Mouse (Mus musculus): ENCODE measurements around the gene St5.
A peak's percentile ranks its signal among the peaks of the same experiment; 100 is the strongest.

St5 gene

DNA sequence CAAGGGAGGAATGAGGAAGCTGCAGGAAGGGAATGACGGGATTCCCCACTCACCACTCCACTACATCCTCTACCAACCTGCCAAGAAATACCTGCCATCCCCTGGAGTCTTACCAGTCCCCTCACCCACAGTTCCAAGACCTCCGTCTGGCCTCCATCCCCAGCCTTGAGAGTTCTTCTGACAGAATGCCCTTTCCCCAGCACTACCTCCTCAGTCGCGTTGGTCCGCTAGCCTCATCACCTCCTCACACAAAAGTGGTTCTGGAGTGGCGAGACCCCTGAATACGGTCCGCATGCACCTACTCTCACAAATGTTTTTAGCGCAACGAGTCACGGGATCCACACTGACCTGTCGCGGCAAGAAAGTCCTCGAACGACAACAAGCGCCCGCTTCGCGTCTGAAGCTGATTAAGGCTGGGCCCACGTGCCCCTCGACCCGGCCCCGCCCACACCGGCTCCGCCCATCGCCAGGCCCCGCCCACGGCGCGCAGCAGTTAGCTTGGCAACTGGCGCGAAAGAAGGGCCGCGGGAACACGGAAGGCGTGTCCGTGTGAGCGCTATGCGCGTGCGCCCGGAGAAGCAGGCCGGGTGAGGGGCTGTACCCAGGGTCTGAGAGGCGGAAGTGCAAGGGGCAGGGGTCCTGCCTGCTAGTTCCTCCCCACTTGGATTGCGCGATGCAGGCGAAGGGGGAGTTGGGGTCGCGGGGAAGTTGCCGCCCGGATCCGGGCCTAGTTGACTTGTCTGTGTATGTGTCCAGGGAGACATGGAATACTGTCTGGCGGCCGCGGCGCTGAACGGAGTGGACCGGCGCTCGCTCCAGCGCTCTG, at the start of gene St5, which contains the start of gene Akip1:
TSS of gene St5 (minus strand) at position 416 of the 826 bp plus-strand sequence.
TSS of gene Akip1 (plus strand) at position 501 of the 826 bp plus-strand sequence.
- DNase-seq (ENCODE audit: low spot score in 2 of 2) = peak; percentile 93 to 95

DNA sequence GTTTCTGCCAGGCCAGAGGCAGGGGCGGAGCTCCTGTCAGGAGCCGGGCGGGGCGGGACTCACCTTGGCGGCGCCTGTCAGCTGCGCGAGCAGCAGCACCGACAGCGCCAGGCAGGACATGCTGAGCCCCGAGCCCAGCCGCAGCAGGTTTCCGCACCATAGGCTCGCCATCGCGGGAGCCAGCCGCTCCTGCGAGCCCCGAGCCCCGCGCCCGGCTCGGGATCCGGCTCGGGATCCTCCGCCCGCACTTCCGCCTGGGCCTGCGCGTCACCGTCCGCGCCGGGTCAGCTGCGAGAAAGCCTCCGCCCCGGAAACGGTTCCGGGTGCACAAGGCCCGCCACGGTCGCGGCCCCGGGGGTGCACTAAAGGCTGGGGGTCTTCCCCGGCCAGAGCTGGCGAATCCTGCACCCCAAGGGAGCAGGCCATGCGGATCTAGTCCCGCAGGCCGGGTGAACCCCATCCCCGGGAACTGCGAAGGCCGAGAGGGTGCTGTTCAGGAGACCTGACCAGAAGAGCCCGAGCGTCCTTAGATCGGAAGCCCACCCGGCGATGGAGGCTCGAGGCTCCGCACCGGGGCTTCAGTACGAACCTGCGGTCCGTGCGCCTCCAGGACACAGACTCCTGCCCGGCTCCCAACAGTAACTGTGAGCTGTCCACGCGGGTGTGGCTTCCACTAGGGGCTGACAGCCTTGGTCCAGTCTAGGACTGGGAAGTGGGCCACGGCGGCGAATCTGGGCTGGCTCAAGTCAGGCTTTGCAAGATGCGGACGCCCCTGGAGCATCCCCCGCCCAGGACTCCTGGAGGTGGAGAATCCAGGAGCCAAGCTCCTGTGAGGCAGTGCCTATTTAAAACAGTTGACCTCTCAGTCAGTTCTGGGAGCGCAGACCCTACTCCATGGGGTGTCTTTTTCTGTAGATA, 48.9 kb upstream of the St5 start, which contains the start of gene Tmem9b:
TSS of gene Tmem9b (minus strand) at position 868 of the 918 bp plus-strand sequence.
- peak; percentile 86 to 89 for DNase-seq (ENCODE audit: low spot score in 2 of 2)

DNA sequence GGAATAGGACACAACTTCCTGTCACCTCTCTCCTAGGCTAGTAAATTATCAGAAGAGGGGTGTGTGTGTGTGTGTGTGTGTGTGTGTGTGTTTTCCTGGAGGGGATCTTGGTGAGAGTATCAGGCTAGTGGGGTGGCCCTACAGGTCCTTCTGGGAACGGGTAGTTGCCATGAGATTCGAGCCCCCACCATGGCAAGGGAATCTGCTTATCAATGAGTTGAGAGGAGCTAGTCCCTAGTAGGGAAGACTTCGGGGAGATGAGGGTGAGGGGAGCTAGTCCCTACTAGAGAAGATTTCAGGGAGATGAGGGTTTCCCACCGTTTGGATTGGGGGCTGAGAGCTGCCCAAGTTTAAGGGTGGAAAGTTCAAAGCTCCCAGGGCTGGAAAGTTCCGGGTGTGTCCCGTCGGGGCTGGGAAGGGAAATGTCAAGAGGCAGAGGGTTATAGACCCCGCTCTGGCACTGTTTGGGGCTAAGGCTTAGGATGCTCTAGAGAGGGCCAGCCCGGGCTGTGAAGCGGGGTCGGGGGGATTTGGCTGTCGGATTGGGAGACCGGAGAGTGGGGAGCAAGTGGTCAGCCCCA, 48.1 kb upstream of the St5 start:
- no peak for DNase-seq (ENCODE audit: low spot score in 2 of 2)

DNA sequence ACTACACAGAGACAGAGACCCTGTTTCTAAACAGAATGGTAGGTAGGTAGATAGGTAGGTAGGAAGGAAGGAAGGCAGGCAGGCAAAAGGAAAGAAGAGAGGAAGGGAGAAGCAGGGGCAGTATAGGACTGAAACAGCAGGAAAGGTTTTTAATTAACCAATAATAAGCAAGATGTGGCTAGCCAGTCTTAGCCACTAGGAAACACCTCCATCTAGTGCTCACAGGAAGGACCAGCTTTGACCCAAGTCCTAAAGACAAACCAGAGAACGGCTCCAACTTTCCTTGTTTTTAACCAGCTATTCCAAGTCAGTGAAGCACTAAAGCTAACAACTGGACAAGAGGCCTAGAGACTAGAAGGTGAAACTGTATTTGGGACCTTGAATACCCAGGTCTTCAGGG, 44.3 kb upstream of the St5 start:
- no peak for DNase-seq (ENCODE audit: low spot score in 2 of 2)

DNA sequence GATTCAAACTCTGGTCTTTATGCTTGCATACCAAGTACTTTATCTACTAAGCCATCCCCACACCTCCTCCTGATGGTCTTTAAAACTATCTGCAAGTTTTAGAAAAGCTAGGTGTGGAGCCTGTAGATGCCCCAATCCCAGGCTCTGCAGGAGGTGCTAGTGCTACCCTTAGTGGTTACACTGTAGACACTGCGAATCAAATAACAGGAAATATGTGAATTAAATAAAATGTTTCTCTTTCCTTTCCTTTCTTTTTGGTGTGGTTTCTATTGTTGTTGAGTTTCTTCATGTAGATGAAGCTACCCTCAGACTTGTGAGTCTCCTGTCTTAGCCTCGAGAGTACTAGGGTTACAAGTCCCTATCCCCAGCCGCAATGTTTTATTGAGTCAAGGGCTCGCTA, 38.3 kb upstream of the St5 start:
- DNase-seq (ENCODE audit: low spot score in 2 of 2) = no peak

DNA sequence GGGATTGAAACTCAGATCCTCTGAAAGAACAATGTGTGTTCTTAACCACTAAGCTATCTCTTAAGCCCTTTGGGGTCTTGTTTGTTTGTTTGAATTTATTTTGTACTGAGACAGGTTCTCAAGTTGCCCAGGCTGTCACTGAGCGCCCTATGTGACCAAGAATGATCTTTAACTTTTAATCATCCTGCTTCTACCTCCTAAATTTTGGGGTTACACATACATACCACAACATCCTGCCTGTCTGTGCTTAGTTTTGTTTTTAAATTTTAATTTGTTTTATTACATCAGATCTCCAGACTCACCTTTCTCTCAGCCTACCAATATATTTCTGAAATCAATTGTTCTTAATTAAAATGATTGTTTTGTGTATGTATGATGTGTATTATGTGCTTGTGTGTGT, 37.7 kb upstream of the St5 start:
- DNase-seq (ENCODE audit: low spot score in 2 of 2) = no peak

DNA sequence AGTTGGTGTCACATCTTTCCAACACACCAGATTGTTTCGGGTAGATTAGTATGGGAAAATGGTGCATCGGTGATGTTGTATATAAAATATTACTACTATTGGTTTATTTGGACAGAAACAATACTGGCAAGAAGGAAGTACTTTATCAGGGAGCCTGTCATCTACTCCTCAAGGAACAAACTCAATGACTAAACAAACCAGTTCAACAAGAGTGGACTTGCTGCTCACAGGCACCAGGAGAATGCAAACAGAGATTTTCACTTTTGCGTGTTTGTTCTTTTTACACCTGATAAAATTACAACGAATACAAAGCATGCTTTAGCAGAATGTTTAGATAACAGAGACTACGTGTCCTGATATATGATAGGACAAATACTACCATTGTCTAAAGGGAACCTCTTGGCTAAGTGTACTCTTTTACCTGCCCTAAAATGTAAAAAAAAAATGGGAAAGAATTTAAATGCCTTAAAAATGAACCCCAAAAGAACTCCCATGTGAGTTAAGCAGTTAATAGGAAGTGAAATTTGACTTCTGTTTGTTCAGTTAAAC, 36.5 kb upstream of the St5 start:
- no peak for DNase-seq (ENCODE audit: low spot score in 2 of 2)

DNA sequence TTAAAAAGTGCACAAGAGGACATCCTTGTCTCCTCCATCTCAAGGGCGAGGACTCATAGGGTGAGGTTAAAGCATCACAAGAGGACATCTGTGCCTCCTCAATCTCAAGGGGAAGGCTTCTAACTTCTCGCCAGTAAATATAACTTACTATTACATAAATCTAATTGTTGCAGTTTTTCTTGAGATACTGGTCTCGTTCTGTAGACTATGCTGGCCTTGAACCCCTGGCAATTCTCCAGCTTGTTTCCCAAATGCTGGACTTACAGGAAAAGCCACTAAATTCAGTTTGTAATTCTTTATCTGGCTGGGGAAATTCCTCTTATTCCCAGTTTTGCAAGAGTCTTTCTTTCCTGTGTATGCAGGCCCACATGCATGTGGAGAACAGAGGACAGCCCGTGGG, 31.4 kb upstream of the St5 start:
- no peak for DNase-seq (ENCODE audit: low spot score in 2 of 2)

DNA sequence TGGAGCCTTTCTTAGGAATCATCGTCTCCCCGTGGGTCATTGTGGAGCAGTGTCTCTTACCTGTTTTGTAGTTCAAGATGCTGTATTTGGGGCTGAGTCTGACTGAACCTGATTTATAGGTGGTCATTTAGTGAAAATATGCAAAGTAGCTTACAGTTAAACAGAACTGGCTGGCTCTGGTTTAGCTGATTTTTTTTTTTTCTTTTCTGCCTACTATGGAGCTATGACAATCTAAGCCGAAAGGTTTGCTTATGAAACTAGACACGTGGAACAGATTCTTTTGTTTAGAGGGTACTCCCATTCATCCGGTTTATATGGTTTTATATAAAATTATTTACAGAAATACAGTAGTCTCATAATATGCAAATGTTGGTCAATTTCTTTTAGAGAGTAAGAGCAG, 28.2 kb upstream of the St5 start, which contains the start of gene Ascl3:
TSS of gene Ascl3 (minus strand) at position 101 of the 400 bp plus-strand sequence.
- no peak for DNase-seq (ENCODE audit: low spot score in 2 of 2)

DNA sequence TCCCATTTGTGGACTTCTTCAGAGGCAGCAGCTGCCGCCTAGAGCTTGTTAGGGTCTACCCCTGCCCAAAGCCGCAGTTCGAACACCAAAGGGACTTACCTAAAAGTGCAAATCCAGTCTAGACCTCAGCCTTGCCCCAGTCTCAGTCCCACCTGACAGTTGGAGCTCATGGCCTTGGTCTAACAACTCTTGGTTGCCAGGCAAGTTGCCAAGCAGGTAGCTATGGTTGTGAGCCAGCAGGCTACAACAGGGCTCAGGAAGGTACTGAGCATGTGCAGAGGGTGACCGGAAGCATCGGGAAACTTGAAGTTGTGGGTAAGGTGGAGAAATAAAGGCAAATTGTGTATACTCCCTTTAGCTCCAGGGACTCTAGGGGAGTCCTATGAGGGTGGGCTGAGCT, 20.3 kb upstream of the St5 start, which contains the start of gene BC051019:
TSS of gene BC051019 (minus strand) at position 154 of the 400 bp plus-strand sequence.
- no peak for DNase-seq (ENCODE audit: low spot score in 2 of 2)

DNA sequence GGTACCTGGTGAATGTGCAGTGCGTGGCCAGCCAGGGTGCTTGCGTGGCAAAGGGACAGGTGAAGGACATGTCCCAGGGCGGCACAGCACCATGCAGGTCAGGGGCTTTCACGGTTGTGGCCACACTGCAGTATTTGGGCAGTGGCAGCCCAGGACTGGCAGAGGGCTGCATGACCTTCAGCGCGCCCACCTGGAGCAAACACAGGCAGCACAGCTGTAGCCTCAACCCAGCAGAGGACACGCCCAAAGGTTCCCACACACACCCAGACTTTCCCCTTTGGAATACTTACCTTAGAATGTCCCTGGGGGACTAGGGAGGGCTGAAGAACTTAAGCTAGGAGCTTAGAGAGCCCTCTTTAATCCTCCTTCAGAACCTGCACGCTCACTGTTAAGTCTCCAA, 19.7 kb upstream of the St5 start:
- no peak for DNase-seq (ENCODE audit: low spot score in 2 of 2)

DNA sequence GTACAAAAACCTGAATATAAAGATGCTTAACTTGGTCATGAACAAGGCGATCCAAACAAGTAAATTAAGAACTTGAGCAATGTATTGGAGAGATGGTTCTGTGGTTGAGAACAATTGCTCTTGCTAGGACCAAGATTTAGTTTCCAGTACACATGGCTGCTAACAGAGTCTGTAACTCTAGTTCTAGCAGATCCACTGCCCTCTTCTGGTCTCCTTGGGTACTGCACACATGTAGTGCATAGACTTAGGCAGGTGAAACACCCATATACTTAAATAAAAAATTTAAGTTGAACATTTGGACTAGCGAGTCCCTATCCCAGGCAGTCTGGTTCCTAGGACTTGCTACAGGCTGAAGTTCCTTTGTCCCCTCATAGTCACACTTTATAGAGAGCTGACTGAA, 19.2 kb upstream of the St5 start:
- no peak for DNase-seq (ENCODE audit: low spot score in 2 of 2)

DNA sequence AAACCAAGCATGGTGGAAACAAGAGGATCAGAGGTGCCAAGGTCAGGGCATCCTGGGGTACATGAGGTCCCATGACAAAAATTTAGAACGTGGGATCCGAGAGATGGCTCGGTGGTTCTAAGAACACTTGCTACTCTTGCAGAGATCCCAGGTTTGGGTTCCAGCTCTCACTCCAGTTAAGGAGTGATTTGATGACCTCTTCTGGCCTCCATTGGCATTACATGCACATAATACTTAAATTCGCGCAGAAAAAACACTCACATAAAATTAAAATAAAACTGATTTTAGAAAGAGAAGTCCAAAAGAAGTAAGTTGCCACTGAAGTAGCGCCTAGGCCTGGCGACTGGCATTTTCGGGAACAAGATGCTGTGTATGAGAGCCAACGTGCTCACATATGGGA, 15.9 kb upstream of the St5 start:
- DNase-seq (ENCODE audit: low spot score in 2 of 2) = no peak

DNA sequence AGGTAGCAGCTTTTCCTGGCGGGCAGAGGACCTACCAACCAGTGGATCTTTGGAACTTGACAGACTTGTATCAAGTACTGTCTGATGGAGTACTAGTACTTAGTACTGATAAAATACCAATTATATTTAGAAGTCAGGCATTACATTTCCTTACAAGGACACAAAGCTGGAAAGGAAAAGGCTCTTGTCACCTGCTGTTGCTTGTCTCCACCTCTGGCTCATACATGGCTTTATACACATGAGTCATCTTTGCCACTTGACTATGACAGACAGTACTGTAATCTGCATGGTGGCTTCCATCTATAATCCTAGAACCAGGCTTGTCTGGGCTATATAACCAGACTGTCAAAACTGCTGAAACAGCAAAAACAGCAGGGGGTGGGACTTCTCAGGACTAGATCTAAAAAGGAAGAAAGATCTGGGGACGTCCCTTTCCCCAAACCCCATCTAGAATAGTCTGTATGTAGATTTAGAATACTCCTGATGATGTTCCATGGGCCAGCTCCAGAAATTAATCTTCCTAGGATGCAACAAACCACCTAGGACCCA, 10.1 kb upstream of the St5 start:
- DNase-seq (ENCODE audit: low spot score in 2 of 2) = no peak

DNA sequence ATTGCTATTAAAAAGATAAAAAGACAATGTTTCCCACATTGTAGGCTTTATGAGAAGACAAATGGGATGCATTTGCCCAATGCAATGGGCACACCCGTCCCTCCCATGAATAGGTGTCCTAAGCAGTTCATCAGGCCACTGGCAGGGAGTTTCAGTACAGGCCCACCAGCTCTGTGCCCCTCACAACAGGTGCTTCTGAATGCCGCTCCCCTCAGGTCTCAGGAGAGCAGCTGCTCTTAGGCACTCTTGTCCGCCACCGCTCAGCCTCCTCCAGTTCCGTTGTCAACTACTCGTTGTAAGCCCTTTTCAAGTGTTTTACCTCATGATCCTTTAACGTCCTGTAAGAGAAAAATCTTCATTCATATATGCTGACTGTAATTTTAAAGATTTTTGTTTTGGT, 8.8 kb upstream of the St5 start:
- DNase-seq (ENCODE audit: low spot score in 2 of 2) = no peak

DNA sequence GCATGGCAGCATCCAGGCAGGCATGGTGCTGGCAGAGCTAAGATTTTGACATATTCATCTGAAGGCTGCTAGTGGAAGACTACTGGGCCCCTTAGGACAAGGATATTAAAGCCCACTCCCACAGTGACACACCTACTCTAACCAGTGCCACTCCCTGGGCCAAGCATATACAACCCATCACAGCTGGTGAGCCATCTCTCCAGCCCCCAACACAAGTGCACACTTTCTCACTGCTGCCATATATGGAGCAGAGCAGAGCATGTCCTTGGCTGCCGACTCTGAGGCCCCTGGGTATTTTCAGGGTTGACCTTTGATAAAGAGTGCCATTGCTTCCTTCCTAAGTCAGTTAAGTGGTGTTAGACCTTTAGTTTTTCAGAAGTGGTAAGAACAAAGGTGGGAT, 6.7 kb upstream of the St5 start:
- no peak for DNase-seq (ENCODE audit: low spot score in 2 of 2)

DNA sequence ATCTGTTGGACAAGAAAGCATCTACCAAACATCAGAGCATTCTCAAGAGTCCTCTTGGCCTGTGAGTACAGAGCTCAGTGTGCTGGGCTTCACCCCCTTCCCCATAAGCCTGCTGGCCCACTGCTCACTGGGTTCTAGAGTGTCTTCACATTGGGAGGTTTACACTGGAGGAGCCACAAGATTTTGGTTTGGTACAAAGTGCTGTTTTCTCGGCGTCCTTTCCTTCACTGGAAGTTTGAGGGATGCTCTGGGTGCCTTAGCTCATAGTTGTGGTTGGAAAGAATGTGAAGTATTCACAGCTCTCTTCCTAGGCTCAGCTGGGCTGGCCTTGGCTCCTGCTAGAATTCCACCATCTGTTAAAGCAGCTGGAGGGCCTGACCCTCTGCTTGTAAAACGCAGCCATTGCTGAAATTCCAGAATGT, 5.6 kb upstream of the St5 start:
- peak; percentile 77 to 84 for DNase-seq (ENCODE audit: low spot score in 2 of 2)

DNA sequence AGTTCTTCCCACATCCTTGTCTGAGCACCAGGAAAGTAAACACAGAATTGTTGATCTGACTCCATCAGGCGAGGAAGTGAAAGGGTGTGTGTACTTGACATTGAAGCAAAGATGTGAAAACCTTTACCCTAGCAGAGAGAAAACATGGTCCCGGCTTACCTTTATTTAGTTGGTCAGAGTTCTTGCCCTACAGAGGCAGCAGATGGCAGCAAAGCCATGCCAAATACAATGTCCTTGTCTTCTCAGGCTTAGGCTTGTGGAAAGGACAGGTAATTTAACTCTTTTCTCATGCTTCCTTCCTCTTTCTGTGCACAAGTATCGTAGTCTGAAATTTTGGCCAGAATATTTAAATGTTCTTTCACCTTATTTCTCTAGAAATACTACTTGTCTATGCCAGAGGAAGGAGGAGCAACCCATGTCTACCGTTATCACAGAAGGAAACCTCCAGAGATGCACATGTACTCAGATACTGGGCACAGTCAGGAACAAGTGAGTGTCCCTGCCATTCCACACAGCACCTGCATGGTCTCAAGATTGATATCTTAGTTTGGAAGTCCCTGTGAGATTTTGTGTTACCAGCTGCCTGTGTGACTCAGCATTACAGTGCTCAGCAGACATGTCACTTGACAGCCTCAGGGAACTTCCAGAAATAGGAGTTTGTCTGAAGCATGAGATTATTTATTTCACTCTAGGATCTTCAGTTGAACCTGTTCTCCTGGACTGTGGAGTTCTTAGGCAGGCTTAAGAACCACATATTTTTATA, 3.8 kb upstream of the St5 start:
- DNase-seq (ENCODE audit: low spot score in 2 of 2) = peak in 1 of 2 experiments; percentile 42

DNA sequence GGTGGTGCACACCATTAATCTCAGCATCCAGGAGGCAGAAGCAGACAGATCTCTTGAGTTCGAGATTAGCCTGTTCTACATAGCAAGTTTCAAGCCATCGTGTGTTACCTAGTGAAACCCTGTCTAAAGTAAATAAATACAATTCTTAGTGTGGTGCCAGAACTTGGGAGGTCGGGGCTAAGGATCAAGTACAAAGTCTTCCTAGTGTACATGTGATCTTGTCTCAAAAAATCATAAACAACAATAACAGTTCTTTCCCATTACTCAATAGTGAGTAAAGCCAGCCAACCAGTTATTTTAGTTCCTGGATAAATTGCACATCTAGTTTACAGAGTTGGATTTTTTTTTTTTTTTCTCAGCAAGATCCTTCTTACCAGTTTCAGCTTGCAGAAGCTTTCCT, 1.1 kb upstream of the St5 start:
- no peak for DNase-seq (ENCODE audit: low spot score in 2 of 2)

DNA sequence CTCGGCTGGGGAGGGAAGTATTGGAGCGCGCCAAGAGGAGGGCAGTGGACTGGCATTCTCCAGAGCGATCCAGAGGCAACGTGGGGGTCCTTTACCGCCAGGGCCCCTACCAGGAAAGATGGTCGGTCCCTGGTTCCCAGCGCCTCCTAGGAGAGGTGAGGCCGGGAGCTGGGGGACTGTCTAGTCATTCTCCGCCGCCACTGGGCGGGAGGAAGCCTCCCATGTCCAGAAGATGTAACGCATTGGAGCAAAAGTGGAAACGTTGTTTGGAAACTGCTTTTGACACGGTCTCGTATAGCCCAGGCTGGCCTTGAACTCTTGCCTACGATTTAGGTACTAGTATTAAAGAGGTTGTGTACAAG, 592 bp upstream of the St5 start:
- no peak for DNase-seq (ENCODE audit: low spot score in 2 of 2)

DNA sequence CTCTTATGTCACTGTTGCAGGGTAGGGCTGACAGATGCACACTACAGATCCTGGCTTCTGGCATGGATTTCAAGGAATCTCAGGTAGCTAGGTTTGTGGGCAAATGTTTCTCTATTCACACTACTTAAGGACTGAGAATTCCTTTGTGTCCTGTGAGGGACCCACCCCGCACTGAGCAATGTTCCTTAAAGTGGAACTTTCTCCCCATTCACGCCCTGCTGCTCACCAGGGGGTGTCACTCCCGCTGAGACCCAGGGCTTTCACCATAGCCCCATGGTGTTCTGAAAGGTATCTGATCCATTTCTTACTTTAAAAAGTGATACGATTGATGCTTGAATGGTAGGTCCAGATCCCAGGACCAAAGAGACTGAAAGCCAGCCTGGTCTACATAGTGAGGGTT, 684 bp downstream of the St5 start:
- DNase-seq (ENCODE audit: low spot score in 2 of 2) = no peak

Measured in heart, adult 9 months (tissue).